Mouse (Mus musculus): Measurements from ENCODE around the gene Aunip.

DNA sequence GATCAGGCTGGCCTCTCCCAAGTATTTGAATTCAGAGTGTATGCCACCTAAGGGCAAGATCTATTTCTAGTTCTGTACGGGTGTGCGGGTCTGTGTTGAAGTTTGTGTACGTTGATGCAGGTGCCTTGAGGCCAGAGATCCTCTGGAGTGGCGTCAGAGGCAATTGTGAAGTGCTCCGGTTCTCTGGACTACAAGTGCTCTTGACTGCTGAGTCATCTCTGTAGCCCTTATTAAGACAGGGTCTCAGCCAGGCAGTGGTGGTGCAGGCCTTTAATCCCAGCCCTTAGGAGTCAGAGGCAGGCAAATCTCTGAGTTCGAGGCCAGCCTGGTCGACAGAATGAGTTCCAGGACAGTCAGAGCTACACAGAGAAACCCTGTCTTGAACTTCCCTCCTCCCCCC, 4.8 kb downstream of the Aunip start:
- TF ChIP-seq POLR2A (IDR thresholded peaks at IDR 0.05; ENCODE audit: insufficient read length, low read depth) (no peak), MAX (IDR thresholded peaks at IDR 0.05; ENCODE audit: low read depth) (no peak), USF1 (IDR thresholded peaks at IDR 0.05; ENCODE audit: low read depth) (no peak), CEBPB (IDR thresholded peaks at IDR 0.05; ENCODE audit: insufficient read depth, poor library complexity, severe bottlenecking) (no peak), MYOD1 (IDR thresholded peaks at IDR 0.05; ENCODE audit: control insufficient read depth in 1 of 3, insufficient read length in 2 of 3, low read depth in 2 of 3) (no peak), E2F4 (IDR thresholded peaks at IDR 0.05; ENCODE audit: insufficient read depth) (no peak), TCF3 (IDR thresholded peaks at IDR 0.05; ENCODE audit: insufficient read length, low read depth) (no peak), TCF12 (IDR thresholded peaks at IDR 0.05; ENCODE audit: insufficient read depth, poor library complexity, severe bottlenecking) (no peak), POLR2AphosphoS2 (IDR thresholded peaks at IDR 0.05; ENCODE audit: insufficient read length, low read depth) (no peak), MYOG (IDR thresholded peaks at IDR 0.05; ENCODE audit: control insufficient read depth in 1 of 3, insufficient read depth in 1 of 3, insufficient read length in 2 of 3, low read depth in 2 of 3) (no peak), REST (IDR thresholded peaks at IDR 0.05; ENCODE audit: insufficient read depth, insufficient read length) (no peak), SRF (IDR thresholded peaks at IDR 0.05; ENCODE audit: control insufficient read depth, insufficient read length, low read depth) (no peak)

Data from myocyte (in vitro differentiated cells).